Mouse (Mus musculus) megakaryocyte, embryonic 14.5 days (primary cell): ENCODE results near the gene Zfp568.

ENCODE experiments used
- FLI1 ChIP-seq: IDR thresholded peaks from 2 replicates; pipeline ENCODE4 v1.6.1; 2012; ENCODE audit warnings: low read length, inconsistent platforms, mixed read lengths
- GATA1 ChIP-seq: IDR thresholded peaks from 3 replicates; pipeline ENCODE4 v1.6.1; 2012; ENCODE audit warnings: mixed read lengths, low read length, inconsistent platforms, borderline replicate concordance

GRCm38 (mm10) chr7:30030677-30031076, 46.9 kb downstream of the Zfp568 start:
- no peak for TF ChIP-seq GATA1
- no peak for TF ChIP-seq FLI1
